Mouse (Mus musculus) intestine, embryonic 14.5 days (tissue): ENCODE measurements around the gene Smg6. TPM values are rescaled to one million over a fixed set of nuclear protein-coding genes. Genes with fewer than 3 reads are reported as not detected.

Experiments
- ATAC-seq: fragments of 200-750 bp; cut with Nextera tagmentation; replicated peaks from 2 replicates; pipeline ENCODE4 v1.8.0; 2017; ENCODE audit warnings: low read depth, moderate number of reproducible peaks, moderate TSS enrichment, moderate library complexity; ENCODE audit not compliant: low FRiP score, low TSS enrichment
- DNase-seq: peaks from one replicate; pipeline ENCODE4 v3.0.0-alpha.2; 2018; ENCODE audit warnings: low spot score
- H3K27ac ChIP-seq: fragments of 300-500 bp; sonication (generic); 2 replicates; pipeline ENCODE4 v1.5.1; 2014; ENCODE audit warnings: low read depth, mild to moderate bottlenecking, control low read depth
- H3K27me3 ChIP-seq: fragments of 300-500 bp; sonication (generic); replicated peaks from 2 replicates; pipeline ENCODE4 v1.6.1; 2014; ENCODE audit warnings: low read length, control low read depth; ENCODE audit not compliant: control insufficient read depth, insufficient read depth
- H3K36me3 ChIP-seq: fragments of 300-500 bp; sonication (generic); 2 replicates; pipeline ENCODE4 v1.6.1; 2014; ENCODE audit warnings: low read length, control low read depth; ENCODE audit not compliant: control insufficient read depth, insufficient read depth
- H3K4me1 ChIP-seq: fragments of 300-500 bp; sonication (generic); replicated peaks from 2 replicates; pipeline ENCODE4 v1.6.1; 2014; ENCODE audit warnings: low read length, control low read depth, mixed read lengths; ENCODE audit not compliant: control insufficient read depth, insufficient read depth
- H3K4me2 ChIP-seq: fragments of 300-500 bp; sonication (generic); 2 replicates; pipeline ENCODE4 v1.6.1; 2014; ENCODE audit warnings: low read length
- H3K4me3 ChIP-seq: fragments of 300-500 bp; sonication (generic); 2 replicates; pipeline ENCODE4 v1.5.1; 2014; ENCODE audit warnings: low read depth, low read length, control low read depth, mixed read lengths
- H3K9ac ChIP-seq: fragments of 300-500 bp; sonication (generic); 2 replicates; pipeline ENCODE4 v1.6.1; 2014; ENCODE audit warnings: mild to moderate bottlenecking, low read length
- H3K9me3 ChIP-seq: fragments of 300-500 bp; sonication (generic); 2 replicates; pipeline ENCODE4 v1.6.1; 2016; ENCODE audit warnings: low read length, control low read depth; ENCODE audit not compliant: control insufficient read depth
- WGBS: fragments of 180-500 bp; shearing (Covaris S2); extraction: QIAGEN DNeasy Blood & Tissue Kit; methylation state at CpG from one replicate; pipeline ENCODE4 v1.1.7; 2014; 5-methylcytosine and 5-hydroxymethylcytosine counted together
- polyA plus RNA-seq: library from polyadenylated mRNA; unstranded; fragments of >200 nt; fragmentation: Nextera tagmentation; extraction: Ambion mirVana; gene quantifications from 2 replicates; pipeline ENCODE4 v1.2.1, GENCODE M21; 2014

Gene Smg6
- polyA plus RNA-seq, 1 experiment from 2014 or later = 15.3 TPM

DNA sequence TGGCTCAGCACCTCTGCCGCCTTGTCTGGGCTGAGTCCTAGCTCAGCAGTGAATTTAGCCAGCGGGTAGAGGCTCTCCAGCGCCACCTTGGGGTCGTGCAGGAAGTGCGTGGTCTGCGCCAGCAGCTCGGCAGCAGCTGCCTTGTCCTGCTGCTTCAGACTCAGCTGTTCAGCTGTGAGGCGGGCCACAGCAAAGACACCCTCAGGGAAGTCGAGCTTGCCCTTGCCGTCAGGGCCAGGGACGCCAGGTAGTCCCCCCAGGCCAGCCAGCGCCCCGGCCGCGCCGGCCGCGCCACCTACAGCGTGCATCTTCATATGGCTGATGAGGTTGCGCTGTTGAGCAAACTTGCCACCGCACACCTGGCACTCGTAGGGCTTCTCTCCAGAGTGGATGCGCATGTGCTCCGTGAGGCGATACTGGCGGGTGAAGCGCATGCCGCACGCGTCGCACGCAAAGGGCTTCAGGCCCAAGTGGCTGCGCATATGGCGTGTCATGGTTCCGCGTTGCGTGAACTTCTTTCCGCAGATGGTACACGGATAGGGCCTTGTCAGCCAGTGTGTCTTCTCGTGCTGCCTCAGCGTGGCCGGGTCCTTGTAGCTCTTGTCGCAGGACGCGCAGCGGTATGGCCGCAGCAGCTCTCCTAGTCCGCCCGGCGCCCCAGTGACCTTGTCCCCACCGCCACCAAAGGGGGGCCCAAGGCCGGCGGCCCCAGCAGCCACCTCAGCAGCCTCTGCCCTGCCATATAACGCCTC lies 240.0 kb downstream of the Smg6 start:
- H3K4me1 ChIP-seq = peaks cover 38% of the 10 kb centered on the region

DNA sequence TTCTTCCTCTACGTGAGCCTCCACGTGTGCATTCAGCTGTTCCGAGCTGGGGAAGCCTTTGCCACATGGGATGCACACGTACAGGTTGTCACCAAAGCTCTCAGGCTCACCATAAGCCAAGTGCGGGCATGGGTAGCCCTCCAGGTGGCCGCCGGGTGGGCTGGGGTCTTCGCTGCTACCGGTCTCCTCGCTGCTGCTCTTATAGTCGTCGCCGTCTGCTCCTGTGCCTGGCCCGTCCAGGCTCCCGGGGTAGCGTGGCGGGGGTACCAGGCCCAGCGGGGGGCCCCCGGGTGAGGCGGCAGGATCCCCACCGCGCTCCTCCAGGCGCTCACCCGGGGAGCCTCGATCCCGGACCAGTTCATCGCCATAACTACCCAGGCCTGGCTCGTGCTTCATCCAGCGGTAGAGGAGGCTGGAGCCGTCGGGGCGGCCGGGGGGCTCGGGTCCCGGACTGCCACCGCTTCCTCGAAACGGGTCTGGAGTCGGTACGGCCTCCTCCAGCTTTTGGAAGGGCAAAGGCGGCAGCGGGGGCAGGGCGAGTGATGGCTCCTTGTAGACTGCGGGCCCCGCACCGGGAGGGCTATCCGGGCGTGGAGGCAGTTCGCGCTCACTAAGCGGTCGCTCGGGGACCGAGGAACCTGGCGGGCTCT lies 240.7 kb downstream of the Smg6 start:
- Histone ChIP-seq H3K27me3 (peaks cover 37% of the 10 kb centered on the region), H3K4me2 (peak overlapping the region; percentile 77), H3K9me3 (no peaks in the 10 kb centered on the region), H3K4me3 (peak overlapping the region; percentile 65), H3K27ac (peak overlapping the region; percentile 95), H3K4me1 (peaks cover 34% of the 10 kb centered on the region), H3K36me3 (peaks cover 49% of the 10 kb centered on the region), H3K9ac (peak overlapping the region; percentile 92)
- 10% methylated on average over 54 of the region's 55 CpGs for WGBS
- DNase-seq = no peak
- ATAC-seq = no peak

More for the DNA sequence above, 240.0 kb downstream of the Smg6 start:
- H3K36me3 ChIP-seq = peaks cover 54% of the 10 kb centered on the region
- H3K4me3 ChIP-seq = peak overlapping the region; percentile 65
- H3K9me3 ChIP-seq = no peaks in the 10 kb centered on the region
- DNase-seq = peak; percentile 91
- H3K4me2 ChIP-seq = peak overlapping the region; percentile 77
- peak overlapping the region; percentile 95 for H3K27ac ChIP-seq
- no peak for ATAC-seq
- 13% methylated on average over 54 of the region's 54 CpGs for WGBS
- H3K9ac ChIP-seq = peak overlapping the region; percentile 92
- H3K27me3 ChIP-seq = peaks cover 30% of the 10 kb centered on the region

DNA sequence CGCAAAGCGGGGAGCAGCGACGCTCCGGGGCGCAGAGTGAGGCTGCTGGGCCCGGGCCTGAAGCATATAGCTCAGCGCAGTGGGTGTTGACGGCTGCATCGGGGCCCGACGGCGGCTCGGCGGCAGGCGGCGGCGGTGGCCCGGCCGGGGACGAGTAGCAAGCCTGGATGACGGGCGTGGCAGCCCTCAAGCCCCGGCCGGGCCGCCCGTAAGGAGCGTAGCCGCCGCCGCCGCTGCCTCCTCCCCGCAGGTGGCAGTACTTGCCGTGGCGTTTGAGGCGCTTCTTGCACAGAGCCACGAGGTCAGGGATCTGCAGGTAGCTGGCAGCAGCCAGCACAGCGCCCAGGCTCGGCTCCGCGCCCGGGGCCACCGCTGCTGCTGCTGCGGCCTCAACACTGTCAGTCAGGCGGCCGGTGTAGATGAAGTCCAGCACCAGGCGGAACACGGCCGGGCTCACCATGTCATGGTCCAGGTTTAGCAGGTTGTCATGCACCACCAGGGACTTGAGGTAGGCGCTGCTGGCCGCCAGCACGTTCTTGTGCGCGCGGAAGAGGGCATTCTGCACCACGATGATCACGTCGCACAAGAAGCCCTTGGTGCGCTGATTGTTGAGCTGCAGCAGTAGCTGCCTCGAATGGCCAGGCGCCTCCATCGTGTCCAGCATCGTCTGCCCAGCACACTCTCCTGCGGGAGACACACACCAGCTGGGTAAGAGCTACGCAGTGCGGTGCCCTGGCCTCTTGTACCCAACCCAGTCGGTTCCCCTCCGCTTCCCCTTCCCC lies 241.4 kb downstream of the Smg6 start:
- Histone ChIP-seq H3K27me3 (peaks cover 44% of the 10 kb centered on the region), H3K9ac (peak overlapping the region; percentile 92), H3K4me3 (peak overlapping the region; percentile 65), H3K36me3 (peaks cover 48% of the 10 kb centered on the region), H3K4me1 (peaks cover 36% of the 10 kb centered on the region), H3K4me2 (peak overlapping the region; percentile 77), H3K27ac (peak overlapping the region; percentile 95), H3K9me3 (no peaks in the 10 kb centered on the region)
- 3% methylated on average over 68 of the region's 68 CpGs for WGBS
- peak; percentile 84 for DNase-seq
- no peak for ATAC-seq

DNA sequence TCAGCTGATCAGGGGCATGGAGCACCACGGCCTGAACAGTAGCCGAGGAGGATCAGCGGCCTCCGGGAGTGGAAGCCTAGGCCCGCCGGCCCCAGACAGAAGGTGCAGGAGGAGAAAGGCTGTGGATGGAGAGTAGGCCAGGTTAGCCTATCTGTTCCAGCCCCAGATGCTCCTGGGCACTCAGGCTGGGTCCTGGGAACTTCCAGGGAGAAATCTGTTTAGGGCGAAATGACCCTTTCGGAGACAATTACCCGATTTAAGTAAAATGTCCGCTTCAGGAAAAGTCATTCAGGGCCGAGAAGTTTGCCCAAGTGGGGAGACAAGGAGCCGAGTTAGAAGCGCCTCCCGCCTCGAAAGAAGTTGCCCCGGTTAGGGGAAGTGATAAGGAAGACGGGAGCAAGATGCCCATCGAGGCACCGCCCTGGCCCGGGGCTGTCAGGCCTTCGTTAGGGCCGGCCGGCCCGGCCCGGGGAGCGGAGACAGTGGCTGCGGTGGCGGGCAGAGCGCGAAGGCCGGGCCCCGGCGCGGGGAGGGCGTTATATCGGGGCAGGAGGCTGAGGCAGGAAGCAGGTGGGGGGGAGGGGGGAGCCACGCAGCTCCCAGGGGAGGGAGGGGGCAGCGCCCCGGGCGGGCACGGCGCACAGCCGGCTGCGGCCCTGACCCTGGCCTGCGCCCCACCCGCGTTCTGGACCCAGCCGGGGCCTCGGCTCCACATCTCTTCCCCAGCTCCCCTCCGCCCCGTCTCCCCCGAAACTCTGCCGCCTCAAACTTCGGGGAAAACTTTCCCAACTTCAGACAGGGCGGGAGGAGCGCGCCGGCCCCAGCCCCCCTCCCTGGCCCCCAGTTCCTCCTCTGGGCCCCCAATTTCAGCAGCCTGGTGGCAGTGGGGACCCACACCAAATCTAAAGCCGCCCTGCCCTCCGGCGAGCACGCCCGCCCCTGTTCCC lies 242.3 kb downstream of the Smg6 start:
- ATAC-seq = no peak

DNA sequence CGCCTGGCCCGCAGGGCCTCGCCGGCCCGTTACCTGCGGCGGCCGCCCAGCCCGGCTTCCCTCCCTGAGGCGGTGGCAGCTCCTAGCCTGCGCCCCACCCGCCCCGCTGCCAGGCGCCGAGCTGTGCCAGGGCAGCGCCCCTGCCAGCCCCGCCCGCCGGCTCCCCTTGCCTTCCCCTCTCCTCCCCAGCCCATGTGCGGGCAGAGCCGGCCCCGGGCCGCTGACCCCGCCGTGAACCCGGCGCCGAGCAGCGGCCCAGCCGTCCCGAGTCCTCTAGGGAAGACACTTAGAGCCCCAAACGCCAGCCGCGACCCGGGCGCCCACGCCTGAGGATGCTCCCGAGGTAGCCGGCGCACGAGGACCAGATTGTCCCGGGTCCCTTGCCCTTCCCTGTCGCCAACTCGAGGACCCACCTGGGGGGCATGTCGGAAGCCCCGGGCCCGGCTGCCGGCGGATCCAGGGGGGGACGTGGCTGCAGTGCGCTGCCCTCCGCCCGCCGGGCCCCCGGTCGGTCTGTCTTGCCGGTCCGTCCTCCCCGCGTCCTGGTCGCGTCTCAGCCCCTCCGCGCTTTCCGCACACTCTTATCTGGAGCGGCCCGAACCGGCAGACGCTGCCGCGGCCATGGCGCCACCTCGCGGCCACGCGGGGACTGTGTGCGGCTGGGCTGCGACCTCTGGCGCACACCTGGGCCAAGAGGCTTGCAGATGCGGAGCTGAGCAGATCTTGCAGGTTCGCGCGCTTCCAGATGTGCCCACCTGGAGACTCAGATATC lies 243.2 kb downstream of the Smg6 start:
- H3K4me2 ChIP-seq = peak overlapping the region; percentile 77
- H3K4me3 ChIP-seq = peak overlapping the region; percentile 65
- no peaks in the 10 kb centered on the region for H3K9me3 ChIP-seq
- WGBS = under 1% methylated on average over 83 of the region's 83 CpGs
- H3K4me1 ChIP-seq = peaks cover 30% of the 10 kb centered on the region
- peak overlapping the region; percentile 92 for H3K9ac ChIP-seq
- H3K27me3 ChIP-seq = peaks cover 53% of the 10 kb centered on the region
- peak; percentile 93 for DNase-seq
- H3K27ac ChIP-seq = peak overlapping the region; percentile 95
- H3K36me3 ChIP-seq = peaks cover 31% of the 10 kb centered on the region
- peak; percentile 36 for ATAC-seq

More for the DNA sequence above, 242.3 kb downstream of the Smg6 start:
- DNase-seq = peak; percentile 75
- Histone ChIP-seq H3K27me3 (peaks cover 53% of the 10 kb centered on the region), H3K9ac (peak overlapping the region; percentile 92), H3K36me3 (peaks cover 39% of the 10 kb centered on the region), H3K27ac (peak overlapping the region; percentile 95), H3K4me1 (peaks cover 33% of the 10 kb centered on the region), H3K4me3 (peak overlapping the region; percentile 65), H3K4me2 (peak overlapping the region; percentile 77), H3K9me3 (no peaks in the 10 kb centered on the region)
- 5% methylated on average over 60 of the region's 63 CpGs for WGBS

DNA sequence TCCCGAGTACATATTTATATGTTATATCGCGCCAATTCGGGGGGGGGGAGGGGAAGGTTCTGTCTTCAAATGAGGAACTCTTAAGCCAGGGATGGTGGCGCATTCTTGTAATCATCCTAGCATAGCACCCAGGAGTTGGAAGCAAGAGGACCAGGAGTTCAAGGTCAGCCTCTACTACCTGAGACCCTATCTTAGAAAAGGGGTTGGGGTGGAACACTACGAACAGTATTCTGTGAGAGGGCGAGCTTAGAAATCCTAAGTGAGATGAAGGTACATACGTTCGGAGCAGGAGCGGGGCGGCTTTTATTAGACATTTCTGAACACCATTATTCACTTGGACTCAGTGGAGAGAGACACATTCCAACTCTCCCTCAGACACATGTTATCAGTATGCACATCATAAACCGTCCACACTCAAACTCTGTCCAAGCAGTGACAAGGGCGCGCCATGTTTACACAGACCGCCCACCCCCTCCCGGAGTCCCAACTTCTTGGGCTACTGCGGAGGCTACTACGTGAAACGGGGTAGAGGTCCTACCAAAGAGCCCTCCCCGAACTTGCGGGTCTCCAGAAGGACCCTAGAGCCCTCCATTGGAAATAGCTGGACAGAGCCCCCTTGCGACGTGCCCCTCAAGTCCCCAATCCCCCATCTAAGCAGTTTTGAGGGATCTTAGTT lies 243.9 kb downstream of the Smg6 start, which contains the start of gene Hic1:
Hic1 (minus strand) TSS at position 115 of the 676 bp plus-strand sequence.
- Histone ChIP-seq H3K4me3 (peak within 1 kb of the TSS; percentile 65), H3K4me1 (peaks cover 30% of the 10 kb centered on the region), H3K9ac (peak within 1 kb of the TSS; percentile 92), H3K36me3 (peaks cover 24% of the 10 kb centered on the region), H3K9me3 (no peaks in the 10 kb centered on the region), H3K27me3 (peaks cover 53% of the 10 kb centered on the region), H3K4me2 (peak within 1 kb of the TSS; percentile 77), H3K27ac (peak within 1 kb of the TSS; percentile 95)
- no peak for ATAC-seq
- WGBS = 3% methylated on average over 23 of the region's 23 CpGs
- no peak for DNase-seq

DNA sequence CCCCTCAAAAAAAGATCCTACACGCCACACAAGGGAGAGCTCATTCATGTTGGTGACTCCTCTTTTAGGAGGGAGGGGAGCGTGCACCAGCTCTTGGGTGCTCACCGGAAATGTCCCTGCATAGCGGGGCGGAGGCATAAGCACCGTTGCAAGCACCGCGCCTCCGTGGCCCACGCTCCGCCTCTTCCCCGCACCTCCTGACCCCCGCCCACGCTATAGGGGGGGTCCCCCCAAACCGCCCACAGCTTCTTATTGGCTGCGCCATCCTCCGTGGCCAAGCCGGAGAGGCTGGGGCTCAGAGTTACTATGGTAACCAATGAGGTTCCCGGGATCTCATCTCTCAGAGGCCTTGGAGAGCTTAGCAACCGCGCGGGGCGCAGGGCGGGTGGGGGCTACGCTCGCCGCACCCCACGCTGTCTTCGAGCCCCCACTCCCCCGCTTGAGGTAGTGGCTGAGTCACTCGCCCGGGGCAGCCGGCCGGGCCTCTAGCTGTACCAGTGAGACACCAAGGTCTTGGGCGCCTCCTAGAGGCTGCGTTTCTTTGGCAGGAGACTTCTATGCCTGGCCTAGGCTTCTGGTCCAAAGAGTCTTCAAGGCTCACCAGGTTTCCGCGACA lies 244.6 kb downstream of the Smg6 start:
- ATAC-seq (peak; percentile 32), DNase-seq (peak; percentile 98)
- Histone ChIP-seq H3K4me2 (peak overlapping the region; percentile 77), H3K4me3 (peak overlapping the region; percentile 65), H3K27ac (peak overlapping the region; percentile 47; the same call in 1 of the 2 replicates), H3K9ac (peak overlapping the region; percentile 34), H3K9me3 (no peaks in the 10 kb centered on the region), H3K36me3 (peaks cover 18% of the 10 kb centered on the region), H3K27me3 (peaks cover 52% of the 10 kb centered on the region), H3K4me1 (peaks cover 30% of the 10 kb centered on the region)
- under 1% methylated on average over 38 of the region's 38 CpGs for WGBS
